Mouse (Mus musculus) lung, postnatal 0 days (tissue): ENCODE results near the gene Yy2. TPM values are rescaled to one million over a fixed set of nuclear protein-coding genes. Genes with fewer than 3 reads are reported as not detected.
A peak's percentile ranks its signal among the peaks of the same experiment; 100 is the strongest.

Experiments used
- ATAC-seq: fragments of 200-750 bp; cut with Nextera tagmentation; 2 replicates; pipeline ENCODE4 v1.8.0; 2017; ENCODE audit warnings: moderate library complexity
- DNase-seq: peaks from one replicate; pipeline ENCODE4 v3.0.0-alpha.2; 2016; ENCODE audit warnings: low spot score
- H3K27ac ChIP-seq: fragments of 300-500 bp; sonication (generic); 2 replicates; pipeline ENCODE4 v1.5.1; 2014; ENCODE audit warnings: antibody characterized with exemption, mild to moderate bottlenecking, low read length, mixed read lengths
- H3K27me3 ChIP-seq: fragments of 300-500 bp; sonication (generic); replicated peaks from 2 replicates; pipeline ENCODE4 v1.6.1; 2014; ENCODE audit warnings: low read length, mixed read lengths; ENCODE audit not compliant: insufficient read depth
- H3K36me3 ChIP-seq: fragments of 300-500 bp; sonication (generic); 2 replicates; pipeline ENCODE4 v1.6.1; 2014; ENCODE audit warnings: low read length, mixed read lengths; ENCODE audit not compliant: insufficient read depth
- H3K4me1 ChIP-seq: fragments of 300-500 bp; sonication (generic); 2 replicates; pipeline ENCODE4 v1.6.1; 2014; ENCODE audit warnings: antibody characterized with exemption, low read depth, low read length, mixed read lengths; ENCODE audit not compliant: insufficient read depth
- H3K4me2 ChIP-seq: fragments of 300-500 bp; sonication (generic); replicated peaks from 2 replicates; pipeline ENCODE4 v1.6.1; 2014; ENCODE audit warnings: low read depth, mild to moderate bottlenecking, low read length, moderate library complexity, mixed read lengths
- H3K4me3 ChIP-seq: fragments of 300-500 bp; sonication (generic); 2 replicates; pipeline ENCODE4 v1.5.1; 2014; ENCODE audit warnings: low read depth, low read length
- H3K9ac ChIP-seq: fragments of 300-500 bp; sonication (generic); replicated peaks from 2 replicates; pipeline ENCODE4 v1.6.1; 2014; ENCODE audit warnings: low read depth, mild to moderate bottlenecking
- H3K9me3 ChIP-seq: fragments of 300-500 bp; sonication (generic); 2 replicates; pipeline ENCODE4 v1.6.1; 2016; ENCODE audit warnings: low read length, mixed read lengths
- CTCF ChIP-seq: IDR thresholded peaks from 2 replicates; pipeline ENCODE4 v1.5.1; 2016; ENCODE audit warnings: antibody characterized with exemption, mild to moderate bottlenecking
- EP300 ChIP-seq: IDR thresholded peaks from 2 replicates; pipeline ENCODE4 v1.6.1; 2016; ENCODE audit warnings: antibody characterized with exemption, mild to moderate bottlenecking, control low read depth
- WGBS: fragments of 180-500 bp; shearing (Covaris S2); extraction: QIAGEN DNeasy Blood & Tissue Kit; methylation state at CpG from one replicate; pipeline ENCODE4 v1.1.7; 2014; 5-methylcytosine and 5-hydroxymethylcytosine counted together
- polyA plus RNA-seq: library from polyadenylated mRNA; unstranded; fragments of >200 nt; fragmentation: Nextera tagmentation; extraction: Ambion mirVana; gene quantifications from 2 replicates; pipeline ENCODE4 v1.2.1, GENCODE M21; 2015

Gene Yy2
- polyA plus RNA-seq, 1 experiment from 2014 or later: 1.6 TPM

- Histone ChIP-seq H3K9me3 (no peaks in the 10 kb centered on the region), H3K27me3 (no peaks in the 10 kb centered on the region), H3K4me1 (no peaks in the 10 kb centered on the region), H3K9ac (no peak overlapping the region), H3K27ac (no peak overlapping the region), H3K36me3 (no peaks in the 10 kb centered on the region), H3K4me2 (no peak overlapping the region), H3K4me3 (no peak overlapping the region)
- ATAC-seq (no peak), DNase-seq (no peak)
- 72% methylated on average over 6 of the region's 6 CpGs for WGBS
- no peak for TF ChIP-seq EP300
- no peak for TF ChIP-seq CTCF
Measured at GRCm38 (mm10) chrX:157595927-157596326, 27.1 kb upstream of the Yy2 start.

GRCm38 (mm10) chrX:157594606-157595005 is 25.8 kb upstream of the Yy2 start:
- no peak for DNase-seq
- H3K27ac ChIP-seq: no peak overlapping the region
- no peak for ATAC-seq

GRCm38 (mm10) chrX:157587001-157587400 is 18.2 kb upstream of the Yy2 start:
- Histone ChIP-seq H3K4me3 (no peak overlapping the region), H3K4me1 (no peaks in the 10 kb centered on the region), H3K36me3 (no peaks in the 10 kb centered on the region), H3K27me3 (no peaks in the 10 kb centered on the region), H3K9me3 (no peaks in the 10 kb centered on the region), H3K27ac (no peak overlapping the region), H3K4me2 (no peak overlapping the region), H3K9ac (no peak overlapping the region)
- ATAC-seq (no peak), DNase-seq (no peak)
- WGBS: 65% methylated on average over 5 of the region's 5 CpGs
- TF ChIP-seq CTCF: no peak
- no peak for TF ChIP-seq EP300

More at GRCm38 (mm10) chrX:157594606-157595005, 25.8 kb upstream of the Yy2 start:
- no peaks in the 10 kb centered on the region for H3K36me3 ChIP-seq
- no peak overlapping the region for H3K9ac ChIP-seq
- no peaks in the 10 kb centered on the region for H3K9me3 ChIP-seq
- no peaks in the 10 kb centered on the region for H3K4me1 ChIP-seq
- WGBS: 83% methylated on average over 2 of the region's 2 CpGs
- no peak overlapping the region for H3K4me3 ChIP-seq
- TF ChIP-seq CTCF (no peak), EP300 (no peak)
- H3K4me2 ChIP-seq: no peak overlapping the region
- no peaks in the 10 kb centered on the region for H3K27me3 ChIP-seq

GRCm38 (mm10) chrX:157586397-157586796 is 17.6 kb upstream of the Yy2 start:
- H3K4me2 ChIP-seq: no peak overlapping the region
- no peaks in the 10 kb centered on the region for H3K9me3 ChIP-seq
- no peaks in the 10 kb centered on the region for H3K4me1 ChIP-seq
- H3K9ac ChIP-seq: no peak overlapping the region
- H3K36me3 ChIP-seq: no peaks in the 10 kb centered on the region
- DNase-seq: no peak
- no peak overlapping the region for H3K27ac ChIP-seq
- H3K27me3 ChIP-seq: no peaks in the 10 kb centered on the region
- no peak overlapping the region for H3K4me3 ChIP-seq
- ATAC-seq: no peak
- no peak for TF ChIP-seq CTCF
- TF ChIP-seq EP300: no peak

GRCm38 (mm10) chrX:157579108-157579614 is 10.4 kb upstream of the Yy2 start:
- TF ChIP-seq CTCF (no peak), EP300 (no peak)
- Histone ChIP-seq H3K27me3 (no peaks in the 10 kb centered on the region), H3K36me3 (no peaks in the 10 kb centered on the region), H3K4me1 (no peaks in the 10 kb centered on the region), H3K27ac (no peak overlapping the region), H3K4me3 (no peak overlapping the region), H3K4me2 (no peak overlapping the region), H3K9me3 (no peaks in the 10 kb centered on the region), H3K9ac (no peak overlapping the region)
- 80% methylated on average over 6 of the region's 6 CpGs for WGBS
- DNase-seq (no peak), ATAC-seq (no peak)

GRCm38 (mm10) chrX:157574683-157575082 is 5.9 kb upstream of the Yy2 start:
- Histone ChIP-seq H3K36me3 (no peaks in the 10 kb centered on the region), H3K9me3 (no peaks in the 10 kb centered on the region), H3K4me1 (no peaks in the 10 kb centered on the region), H3K27ac (no peak overlapping the region), H3K27me3 (no peaks in the 10 kb centered on the region), H3K4me3 (no peak overlapping the region), H3K9ac (no peak overlapping the region), H3K4me2 (no peak overlapping the region)
- TF ChIP-seq EP300: no peak
- no peak for DNase-seq
- no peak for ATAC-seq
- 41% methylated on average over 2 of the region's 2 CpGs for WGBS

- no peak overlapping the region for H3K4me2 ChIP-seq
- H3K4me3 ChIP-seq: no peak overlapping the region
- H3K36me3 ChIP-seq: no peaks in the 10 kb centered on the region
- no peak for DNase-seq
- no peak for ATAC-seq
- H3K27ac ChIP-seq: no peak overlapping the region
- TF ChIP-seq EP300 (no peak), CTCF (peak; percentile 50)
- no peaks in the 10 kb centered on the region for H3K9me3 ChIP-seq
- no peaks in the 10 kb centered on the region for H3K27me3 ChIP-seq
- H3K4me1 ChIP-seq: no peaks in the 10 kb centered on the region
- WGBS: 77% methylated on average over 10 of the region's 10 CpGs
- H3K9ac ChIP-seq: no peak overlapping the region
Measured at GRCm38 (mm10) chrX:157563794-157564193, 5.0 kb downstream of the Yy2 start.
